Mouse (Mus musculus) kidney, postnatal 0 days (tissue): ENCODE measurements around the gene Npas3. TPM values are rescaled to one million over a fixed set of nuclear protein-coding genes. Genes with fewer than 3 reads are reported as not detected.
A peak's percentile ranks its signal among the peaks of the same experiment; 100 is the strongest.

Experiments
- ATAC-seq: fragments of 200-750 bp; cut with Nextera tagmentation; replicated peaks from 2 replicates; pipeline ENCODE4 v1.8.0; 2017; ENCODE audit warnings: low read depth, moderate number of reproducible peaks, moderate TSS enrichment, moderate library complexity; ENCODE audit not compliant: low FRiP score
- DNase-seq: peaks from one replicate; pipeline ENCODE4 v3.0.0-alpha.2; 2016; ENCODE audit warnings: low spot score
- H3K27ac ChIP-seq: fragments of 300-500 bp; sonication (generic); 2 replicates; pipeline ENCODE4 v1.5.1; 2014; ENCODE audit warnings: mild to moderate bottlenecking
- H3K27me3 ChIP-seq: fragments of 300-500 bp; sonication (generic); 2 replicates; pipeline ENCODE4 v1.6.1; 2014; ENCODE audit warnings: low read length, mixed read lengths; ENCODE audit not compliant: insufficient read depth
- H3K36me3 ChIP-seq: fragments of 300-500 bp; sonication (generic); 2 replicates; pipeline ENCODE4 v1.6.1; 2014; ENCODE audit warnings: low read length, mixed read lengths; ENCODE audit not compliant: insufficient read depth
- H3K4me1 ChIP-seq: fragments of 300-500 bp; sonication (generic); replicated peaks from 2 replicates; pipeline ENCODE4 v1.6.1; 2014; ENCODE audit warnings: antibody characterized with exemption, low read length, mixed read lengths; ENCODE audit not compliant: insufficient read depth
- H3K4me2 ChIP-seq: fragments of 300-500 bp; sonication (generic); 2 replicates; pipeline ENCODE4 v1.6.1; 2014; ENCODE audit warnings: mild to moderate bottlenecking, low read length, moderate library complexity, mixed read lengths
- H3K4me3 ChIP-seq: fragments of 300-500 bp; sonication (generic); replicated peaks from 2 replicates; pipeline ENCODE4 v1.5.1; 2014; ENCODE audit warnings: low read depth, low read length
- H3K9ac ChIP-seq: fragments of 300-500 bp; sonication (generic); 2 replicates; pipeline ENCODE4 v1.6.1; 2014; ENCODE audit warnings: low read depth, low read length
- H3K9me3 ChIP-seq: fragments of 300-500 bp; sonication (generic); replicated peaks from 2 replicates; pipeline ENCODE4 v1.6.1; 2016; ENCODE audit warnings: low read length, inconsistent platforms, mixed read lengths
- CTCF ChIP-seq: IDR thresholded peaks from 2 replicates; pipeline ENCODE4 v1.5.1; 2016; ENCODE audit warnings: antibody characterized with exemption, low read depth, mild to moderate bottlenecking, moderate library complexity
- WGBS: fragments of 180-500 bp; shearing (Covaris S2); extraction: QIAGEN DNeasy Blood & Tissue Kit; methylation state at CpG from one replicate; pipeline ENCODE4 v1.1.7; 2014; 5-methylcytosine and 5-hydroxymethylcytosine counted together
- polyA plus RNA-seq: library from polyadenylated mRNA; unstranded; fragments of >200 nt; fragmentation: Nextera tagmentation; extraction: Ambion mirVana; gene quantifications from 2 replicates; pipeline ENCODE4 v1.2.1, GENCODE M21; 2015

Gene Npas3
- polyA plus RNA-seq, result 1.2 and 2.1 TPM in 2 replicates

DNA sequence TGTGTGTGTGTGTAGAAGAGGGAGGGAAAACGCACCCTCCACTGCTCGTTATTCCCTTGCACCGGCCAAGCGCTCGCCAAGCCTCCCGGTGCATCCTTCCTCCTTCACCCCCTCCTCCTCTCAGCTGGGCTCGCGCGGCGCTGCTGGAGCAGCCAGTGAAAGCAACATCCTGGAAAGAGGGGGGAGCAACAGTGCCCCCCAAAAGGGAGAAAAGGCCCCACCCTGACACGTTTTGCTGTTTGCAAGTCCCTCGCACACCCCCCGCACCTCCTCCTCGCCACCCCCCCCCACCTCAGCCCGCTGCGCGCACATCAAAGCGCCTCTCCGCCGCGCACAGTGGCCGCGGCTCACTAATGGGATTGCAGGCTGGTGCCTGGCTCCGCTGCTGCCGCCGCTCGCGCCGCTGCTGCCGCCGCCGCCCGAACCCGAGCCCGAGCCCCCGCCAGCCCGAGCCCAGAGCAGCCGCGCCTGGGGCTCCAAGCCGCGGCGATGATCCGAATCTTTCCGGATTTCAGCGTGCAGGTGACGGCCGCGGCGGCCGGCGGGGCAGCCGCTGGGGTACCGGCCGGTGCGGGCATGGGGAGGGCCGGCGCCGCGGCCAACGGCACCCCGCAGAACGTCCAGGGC is at the start of gene Npas3:
Npas3 (plus strand) TSS at position 577 of the 627 bp plus-strand sequence.
- DNase-seq (no peak), ATAC-seq (0 out of 2 replicates have a peak, but pooled peaks have one; percentile 25)
- Histone ChIP-seq H3K27me3 (peaks cover 53% of the 10 kb centered on the region), H3K4me1 (peaks cover 14% of the 10 kb centered on the region; the same call in 1 of the 2 replicates), H3K4me3 (peak within 1 kb of the TSS; percentile 41), H3K27ac (no peak within 1 kb of the TSS), H3K36me3 (no peaks in the 10 kb centered on the region), H3K9ac (0 out of 2 replicates have a peak within 1 kb of the TSS, but pooled peaks have one; percentile 24), H3K4me2 (peak within 1 kb of the TSS; percentile 78), H3K9me3 (no peaks in the 10 kb centered on the region)
- under 1% methylated on average over 59 of the region's 62 CpGs for WGBS
- TF ChIP-seq CTCF, result no peak

DNA sequence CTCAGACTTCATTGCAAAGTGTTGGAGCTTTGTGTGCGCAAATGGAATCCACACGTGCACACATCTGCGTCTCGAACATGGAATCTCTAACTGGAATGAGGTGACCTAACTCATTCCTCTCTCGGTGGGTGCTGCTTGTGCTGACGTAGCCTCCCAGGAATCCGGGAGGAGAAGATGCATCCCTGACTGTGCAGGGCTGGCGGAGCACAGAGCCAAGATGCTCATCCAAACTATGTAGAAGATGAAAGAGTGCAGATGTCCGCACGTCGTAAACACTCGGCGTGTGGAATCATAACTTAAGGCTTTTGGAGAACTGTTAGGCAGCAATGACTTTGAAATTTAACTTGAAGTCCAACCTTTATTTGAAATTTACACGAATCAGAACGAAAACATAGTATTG is 31.3 kb upstream of the Npas3 start:
- Histone ChIP-seq H3K9me3 (no peaks in the 10 kb centered on the region), H3K9ac (no peak overlapping the region), H3K27me3 (no peaks in the 10 kb centered on the region), H3K4me1 (no peaks in the 10 kb centered on the region), H3K36me3 (no peaks in the 10 kb centered on the region), H3K4me3 (no peak overlapping the region), H3K4me2 (no peak overlapping the region), H3K27ac (no peak overlapping the region)
- TF ChIP-seq CTCF, result no peak
- DNase-seq (no peak), ATAC-seq (no peak)
- WGBS, result 84% methylated on average over 15 of the region's 15 CpGs

DNA sequence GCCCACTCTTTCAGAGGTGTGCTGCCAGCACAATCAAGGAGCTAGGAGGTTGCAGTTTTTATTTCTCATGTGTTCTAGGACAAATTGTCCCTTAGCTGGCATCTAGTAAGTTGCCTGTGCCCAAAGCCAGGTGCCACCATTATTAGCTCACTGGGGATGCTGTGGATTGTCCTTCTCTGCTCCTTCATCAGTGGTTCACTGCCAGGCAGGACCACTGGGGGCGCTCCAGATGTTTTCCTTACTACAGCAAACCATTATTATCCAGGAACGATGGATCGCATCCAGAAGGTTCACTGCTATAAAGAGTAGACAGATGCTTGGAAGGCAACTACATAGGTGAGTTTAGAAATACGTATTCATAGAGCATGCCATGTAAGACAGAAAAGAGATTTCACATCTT is 25.7 kb upstream of the Npas3 start:
- Histone ChIP-seq H3K4me3 (no peak overlapping the region), H3K9ac (no peak overlapping the region), H3K9me3 (no peaks in the 10 kb centered on the region), H3K4me1 (no peaks in the 10 kb centered on the region), H3K27me3 (no peaks in the 10 kb centered on the region), H3K36me3 (no peaks in the 10 kb centered on the region), H3K27ac (no peak overlapping the region), H3K4me2 (no peak overlapping the region)
- no peak for DNase-seq
- WGBS, result 65% methylated on average over 4 of the region's 4 CpGs
- TF ChIP-seq CTCF, result peak; percentile 43; the same call in 1 of the 2 replicates
- ATAC-seq, result no peak

DNA sequence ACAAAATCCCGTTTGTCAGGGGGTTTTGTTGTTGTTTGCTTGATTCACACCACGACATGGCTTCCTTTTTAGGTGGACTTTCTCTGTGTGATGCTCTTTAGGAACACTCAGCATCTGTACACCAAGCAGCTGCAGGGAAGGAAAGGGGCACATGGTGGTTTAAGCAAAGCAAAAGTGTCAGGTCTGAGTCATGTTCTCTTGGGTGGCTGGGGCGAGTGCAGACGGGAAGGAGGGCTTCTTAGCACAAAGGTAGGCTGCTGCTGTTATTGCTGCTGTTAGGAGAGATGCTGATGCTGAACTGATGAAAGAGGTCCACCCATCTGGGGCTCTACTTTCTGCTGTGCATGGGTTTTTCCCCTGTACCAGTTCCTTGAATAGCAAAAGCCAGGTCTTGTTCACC is 21.1 kb upstream of the Npas3 start:
- WGBS, result 43% methylated on average over 4 of the region's 4 CpGs
- TF ChIP-seq CTCF, result no peak
- no peaks in the 10 kb centered on the region for H3K27me3 ChIP-seq
- H3K4me1 ChIP-seq, result no peaks in the 10 kb centered on the region
- no peak overlapping the region for H3K4me3 ChIP-seq
- ATAC-seq (no peak), DNase-seq (no peak)
- H3K9ac ChIP-seq, result no peak overlapping the region
- H3K9me3 ChIP-seq, result no peaks in the 10 kb centered on the region
- H3K4me2 ChIP-seq, result no peak overlapping the region
- no peaks in the 10 kb centered on the region for H3K36me3 ChIP-seq
- H3K27ac ChIP-seq, result no peak overlapping the region

DNA sequence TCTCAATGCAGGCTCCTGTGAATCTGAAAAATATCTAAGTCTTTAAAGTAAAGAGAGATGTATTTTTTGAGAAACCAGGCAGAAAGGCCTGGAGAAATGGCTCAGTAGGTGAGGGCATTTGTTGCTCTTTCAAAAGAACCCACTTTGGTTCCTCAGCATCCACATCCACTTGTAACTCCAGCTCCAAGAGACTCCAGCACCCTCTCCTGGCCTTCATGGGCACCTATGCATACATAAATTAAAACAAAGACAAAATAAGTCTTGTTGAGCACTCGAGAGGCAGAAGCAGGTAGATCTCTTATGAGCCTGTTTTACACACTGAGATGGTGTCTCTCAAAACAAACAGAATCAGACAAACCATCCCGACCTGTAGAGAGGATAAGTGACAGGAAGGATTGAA is 19.1 kb upstream of the Npas3 start:
- DNase-seq, result no peak

DNA sequence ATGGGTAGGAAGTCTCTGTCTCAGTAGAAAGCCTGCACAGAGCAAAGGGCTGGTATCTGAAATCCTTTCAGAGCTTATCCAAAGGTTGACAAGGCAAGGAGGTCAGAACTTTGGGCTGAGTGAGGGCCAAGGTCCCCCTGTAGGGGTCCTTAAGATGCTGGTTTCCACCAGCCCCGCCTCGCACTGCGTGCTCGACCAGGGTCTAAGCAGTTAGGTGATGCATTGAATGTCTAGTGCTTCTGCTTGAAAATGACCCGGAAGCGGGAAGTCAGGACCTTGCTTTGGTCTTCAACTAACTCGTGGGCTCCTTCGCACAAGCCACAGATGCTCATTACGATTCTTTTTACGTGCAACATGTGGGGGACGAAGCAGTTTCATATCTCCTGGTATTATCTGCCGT is 2.3 kb upstream of the Npas3 start:
- DNase-seq (no peak), ATAC-seq (no peak)
- Histone ChIP-seq H3K9ac (no peak overlapping the region), H3K4me1 (peaks cover 14% of the 10 kb centered on the region; the same call in 1 of the 2 replicates), H3K9me3 (no peaks in the 10 kb centered on the region), H3K27me3 (peaks cover 47% of the 10 kb centered on the region), H3K4me2 (peak overlapping the region; percentile 78), H3K27ac (no peak overlapping the region), H3K4me3 (peak overlapping the region; percentile 23), H3K36me3 (no peaks in the 10 kb centered on the region)
- no peak for TF ChIP-seq CTCF
- 2% methylated on average over 12 of the region's 12 CpGs for WGBS

More for the DNA sequence above, 19.1 kb upstream of the Npas3 start:
- H3K9ac ChIP-seq, result no peak overlapping the region
- no peaks in the 10 kb centered on the region for H3K27me3 ChIP-seq
- 55% methylated on average over 2 of the region's 2 CpGs for WGBS
- H3K9me3 ChIP-seq, result no peaks in the 10 kb centered on the region
- H3K4me1 ChIP-seq, result no peaks in the 10 kb centered on the region
- H3K27ac ChIP-seq, result no peak overlapping the region
- no peak for ATAC-seq
- no peaks in the 10 kb centered on the region for H3K36me3 ChIP-seq
- TF ChIP-seq CTCF, result peak; percentile 31; the same call in 1 of the 2 replicates
- no peak overlapping the region for H3K4me3 ChIP-seq
- H3K4me2 ChIP-seq, result no peak overlapping the region
